Mouse (Mus musculus) thymus, adult 2 months (tissue): ENCODE data around the gene Mfap3.

Experiments used
- CTCF ChIP-seq: fragments of 200-500 bp; IDR thresholded peaks from 2 replicates; pipeline ENCODE4 v1.5.1; 2012; ENCODE audit warnings: mild to moderate bottlenecking, control low read depth, low read length, moderate library complexity, borderline replicate concordance; ENCODE audit not compliant: control insufficient read depth, poor library complexity, insufficient read depth; ENCODE audit errors: extremely low read depth
- POLR2A ChIP-seq: fragments of 200-500 bp; IDR thresholded peaks from 2 replicates; pipeline ENCODE4 v1.6.1; 2012; ENCODE audit warnings: mild to moderate bottlenecking, low read length, control low read depth, moderate library complexity; ENCODE audit not compliant: control insufficient read depth, poor library complexity, insufficient read depth; ENCODE audit errors: extremely low read depth

DNA sequence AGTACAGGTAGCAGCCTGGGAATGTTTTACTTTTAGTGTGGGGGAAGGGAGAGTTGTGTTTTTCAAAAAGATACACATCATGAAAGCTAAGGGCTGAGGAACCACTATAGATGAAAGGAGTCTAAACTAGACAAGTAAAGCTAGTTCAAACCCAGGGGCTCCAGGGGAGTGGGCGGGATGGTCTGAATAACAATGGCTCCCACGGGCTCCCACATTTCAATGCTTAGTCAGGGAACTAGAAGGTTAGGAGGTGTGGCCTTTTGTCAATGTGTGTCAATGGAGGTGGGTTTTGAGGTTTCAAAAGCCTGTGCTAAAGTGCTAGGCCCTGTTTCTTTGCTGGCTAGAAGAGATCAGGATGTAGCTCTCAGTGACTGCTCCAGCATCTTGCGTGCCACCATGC lies 20.8 kb upstream of the Mfap3 start:
- no peak for TF ChIP-seq CTCF
- TF ChIP-seq POLR2A = no peak
